Mouse (Mus musculus) T-helper 2 cell (primary cell): Measurements from ENCODE around the gene Mertk.

ENCODE experiments used
- in situ Hi-C: fragments of 300-600 bp; cut with MboI, MseI; formaldehyde crosslinking; loops from one replicate; pipeline ENCODE4 v1.15.1; 2025; ENCODE audit warnings: high pct_unique_total_duplicates

Mertk gene

DNA sequence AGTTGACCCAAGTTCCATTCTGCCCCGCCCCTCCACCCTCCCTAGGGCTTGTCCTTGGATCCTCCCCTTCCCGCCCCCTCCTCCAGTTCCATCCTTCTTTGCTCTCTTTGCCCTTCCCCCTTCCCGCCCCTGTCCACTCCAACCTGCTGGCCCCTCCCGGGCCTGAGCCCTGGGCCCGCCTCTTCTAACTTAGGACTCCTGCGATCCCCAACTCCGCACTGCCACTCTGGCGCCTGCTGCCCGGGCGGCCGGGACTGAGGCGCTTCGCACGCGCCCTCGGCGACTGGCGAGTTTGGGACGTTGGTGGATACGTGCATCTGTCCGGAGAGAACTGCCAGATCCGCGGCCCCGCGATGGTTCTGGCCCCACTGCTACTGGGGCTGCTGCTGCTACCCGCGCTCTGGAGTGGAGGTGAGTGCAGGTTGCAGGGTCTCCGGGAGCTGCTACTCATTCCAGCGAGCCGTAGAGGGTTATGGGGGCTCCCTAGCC, at the start of gene Mertk:
TSS of gene Mertk (plus strand) at position 264 of the 489 bp plus-strand sequence.
- in situ Hi-C loops: no loop called here

DNA sequence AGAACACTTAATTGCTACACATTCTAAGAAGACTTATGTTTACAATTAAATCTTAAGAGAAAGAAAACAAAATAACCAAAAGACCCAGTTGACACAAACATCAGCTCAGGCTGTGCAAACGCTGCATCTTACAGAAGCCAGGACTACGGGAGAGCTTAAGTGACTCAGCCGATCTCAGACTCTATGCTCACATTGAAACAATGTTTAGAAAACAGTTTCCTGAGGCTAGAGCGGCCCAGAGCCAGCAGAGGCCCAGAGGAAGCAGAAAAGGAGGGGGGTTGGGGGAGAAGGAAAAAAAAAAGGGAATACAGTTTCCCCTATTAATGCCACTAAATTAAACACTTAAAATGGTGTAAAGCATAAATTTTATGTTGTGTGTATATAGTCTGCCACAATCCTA, 18.1 kb upstream of the Mertk start:
- in situ Hi-C loops: no loop called here

DNA sequence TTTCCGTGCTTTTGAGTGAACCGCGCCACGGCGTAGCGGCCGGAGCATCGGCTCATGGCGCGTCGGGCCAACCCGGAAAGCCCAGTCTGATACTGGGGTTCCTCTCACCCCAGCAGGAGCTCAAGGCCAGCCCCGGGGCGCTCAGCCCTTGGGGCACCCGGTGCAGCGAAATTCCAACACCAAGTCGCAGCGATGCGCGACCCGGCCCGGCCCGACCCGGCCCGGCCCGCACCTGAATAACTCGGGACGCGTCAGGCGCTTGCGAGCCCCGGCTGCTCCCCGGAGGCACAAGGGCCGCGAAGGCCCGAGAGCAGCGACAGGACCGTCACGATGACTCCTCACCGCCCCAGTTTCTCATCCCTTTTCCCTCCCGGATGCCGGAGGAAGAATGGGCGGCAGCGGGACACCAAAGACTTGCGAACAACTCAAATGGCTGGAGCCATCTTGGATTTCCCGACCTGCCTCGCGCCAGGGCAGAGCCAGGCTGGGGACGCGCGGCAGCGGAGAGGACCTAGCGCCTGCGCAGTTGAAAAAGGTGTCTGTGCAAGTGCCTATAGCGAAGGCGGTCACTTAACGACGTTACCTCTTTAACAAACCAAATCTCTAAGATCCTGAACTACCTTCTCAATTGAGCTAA, 11.7 kb upstream of the Mertk start, which contains the start of gene Anapc1:
TSS of gene Anapc1 (minus strand) at position 471 of the 637 bp plus-strand sequence.
- in situ Hi-C loops: no loop called here

DNA sequence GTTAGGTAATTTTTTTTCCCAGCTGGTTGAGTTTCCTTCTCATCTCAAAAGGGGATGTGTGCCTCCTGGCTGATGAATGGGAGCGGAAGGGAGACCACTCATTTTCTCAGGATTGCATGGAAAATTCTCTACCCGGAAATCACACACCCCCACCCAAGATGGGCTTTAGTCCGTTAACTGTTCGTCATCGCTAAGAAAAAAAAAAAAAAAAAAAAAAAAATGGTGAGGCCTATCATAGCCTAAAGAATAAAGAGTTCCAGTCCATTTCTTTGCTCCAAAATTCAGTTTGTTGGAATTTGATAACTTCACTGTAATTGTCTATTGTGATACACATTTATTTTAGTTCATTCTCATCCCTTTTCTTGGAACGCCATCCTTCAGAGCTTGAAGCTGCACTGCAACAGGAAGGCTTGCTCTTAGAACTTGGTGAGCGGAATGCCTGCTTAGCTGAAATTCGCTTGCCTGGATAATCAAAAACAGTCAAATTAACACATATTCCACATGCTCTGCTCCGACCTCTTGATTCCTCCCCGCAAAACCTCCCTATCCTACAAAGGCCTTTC, 11.1 kb upstream of the Mertk start:
- in situ Hi-C loops: no loop called here

DNA sequence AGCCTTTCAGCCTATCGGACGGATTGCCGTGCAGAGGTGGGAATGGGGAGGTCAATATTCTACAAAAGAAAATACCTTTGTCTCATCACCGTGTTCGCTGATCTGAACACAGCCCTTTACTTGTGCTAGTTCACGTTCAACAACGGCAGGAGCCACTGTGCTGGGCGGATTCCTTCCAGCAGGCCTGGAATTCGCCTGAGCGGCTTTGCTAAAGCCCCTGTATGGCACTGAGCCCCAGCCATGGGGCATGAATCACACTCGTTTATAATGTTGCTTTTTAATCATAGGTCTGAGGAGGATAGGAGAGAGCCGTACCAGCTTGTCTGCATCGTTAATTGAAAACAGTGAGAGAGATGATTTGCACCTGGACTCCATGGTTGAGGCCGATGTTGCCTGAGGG, 6.4 kb upstream of the Mertk start:
- in situ Hi-C loops: loop anchor here (5.0 kb wide), 1 partner anchor 125 kb away; the partner anchor contains the start of gene Tmem87b

DNA sequence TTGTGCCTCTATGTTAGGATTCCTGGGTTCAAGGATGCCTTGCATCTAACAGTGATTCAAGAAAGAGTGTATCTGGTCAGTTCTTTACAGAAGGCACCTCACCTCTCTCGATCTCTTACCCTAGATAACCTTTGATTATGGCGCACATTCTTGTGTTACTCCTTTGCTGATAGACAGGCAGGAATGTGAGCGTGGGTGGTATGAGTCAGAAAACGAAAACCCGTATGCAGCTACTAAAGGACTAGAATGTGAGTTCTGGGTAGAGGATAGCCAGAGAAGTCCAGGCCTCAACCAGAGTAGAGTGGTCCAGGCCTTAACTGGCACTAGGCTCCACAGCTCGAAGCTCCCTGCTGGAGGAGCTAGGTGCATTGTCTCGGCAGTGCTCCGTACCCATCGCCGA, 6.0 kb upstream of the Mertk start:
- in situ Hi-C loops: loop anchor here (5.0 kb wide), 1 partner anchor 125 kb away; the partner anchor contains the start of gene Tmem87b

DNA sequence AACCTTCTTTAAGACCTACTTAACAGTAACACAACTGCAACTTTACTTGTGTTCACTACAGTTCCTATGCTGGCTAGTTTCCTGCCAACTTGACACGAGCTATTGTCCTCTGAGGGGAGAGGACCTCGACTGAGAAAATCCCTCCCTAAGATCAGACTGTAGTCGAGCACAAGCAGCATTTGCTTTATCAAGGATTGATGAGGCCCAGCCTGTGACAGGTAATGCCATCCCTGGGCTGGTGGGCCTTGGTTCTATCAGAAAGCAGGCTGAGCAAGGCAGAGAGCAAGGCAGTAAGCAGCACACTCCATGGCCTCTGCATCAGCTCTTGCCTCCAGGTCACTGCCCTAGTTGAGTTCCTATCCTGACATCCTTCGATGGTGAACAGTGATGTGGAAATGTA, 5.5 kb upstream of the Mertk start:
- in situ Hi-C loops: loop anchor here (5.0 kb wide), 1 partner anchor 124 kb away; the partner anchor contains the start of gene Tmem87b

DNA sequence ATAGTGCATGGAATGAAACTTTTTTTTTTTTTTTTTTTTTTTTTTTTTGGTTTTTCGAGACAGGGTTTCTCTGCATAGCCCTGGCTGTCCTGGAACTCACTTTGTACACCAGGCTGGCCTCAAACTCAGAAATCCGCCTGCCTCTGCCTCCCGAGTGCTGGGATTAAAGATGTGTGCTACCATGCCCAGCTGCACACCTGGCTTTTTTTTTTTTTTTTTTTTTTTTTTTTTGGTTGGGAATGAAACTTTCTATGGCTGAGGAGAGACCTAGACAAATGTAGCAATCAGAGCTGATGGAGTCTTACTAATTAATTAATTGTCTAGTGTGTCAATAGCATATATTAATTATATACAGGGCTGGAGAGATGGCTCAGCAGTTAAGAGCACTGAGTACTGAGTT, 4.9 kb upstream of the Mertk start:
- in situ Hi-C loops: loop anchor here (5.0 kb wide), 1 partner anchor 123 kb away; the partner anchor contains the start of gene Tmem87b

DNA sequence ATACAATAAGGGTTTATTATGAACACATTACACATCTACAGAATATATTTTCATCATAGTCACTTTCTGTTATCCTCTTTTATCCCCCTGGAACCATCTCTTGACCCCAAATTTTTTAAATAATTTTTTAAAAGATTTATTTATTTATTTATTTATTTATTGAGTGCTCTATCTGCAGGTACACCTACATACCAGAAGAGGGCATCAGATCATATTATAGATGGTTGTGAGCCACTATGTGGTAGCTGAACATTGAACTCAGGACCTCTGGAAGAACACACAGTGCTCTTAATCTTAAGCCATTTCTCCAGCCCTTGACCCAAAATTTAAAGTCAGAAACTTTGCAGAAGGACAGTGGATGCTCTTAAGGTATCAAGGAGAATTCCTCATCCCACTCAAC, 4.2 kb upstream of the Mertk start:
- in situ Hi-C loops: loop anchor here (5.0 kb wide), 1 partner anchor 123 kb away; the partner anchor contains the start of gene Tmem87b

DNA sequence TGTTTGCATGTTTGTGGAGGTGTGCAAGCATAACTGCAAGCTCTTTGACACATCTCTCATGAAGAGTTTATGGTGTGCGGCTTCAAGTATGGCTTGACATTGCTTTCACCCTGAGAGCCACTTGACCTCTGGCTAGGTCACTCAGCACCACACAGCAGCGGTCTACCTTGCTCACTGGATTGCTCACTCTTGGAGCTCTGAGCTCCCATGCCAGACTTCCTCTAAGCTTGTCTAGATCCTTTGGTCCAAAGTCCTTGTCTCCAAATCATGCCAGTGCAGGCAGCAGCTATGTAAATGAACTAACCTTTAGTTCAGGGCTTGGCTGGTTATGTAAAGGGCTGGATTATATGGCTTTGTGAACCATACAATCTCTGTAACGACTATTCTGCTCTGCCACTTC, 2.3 kb upstream of the Mertk start:
- in situ Hi-C loops: no loop called here

DNA sequence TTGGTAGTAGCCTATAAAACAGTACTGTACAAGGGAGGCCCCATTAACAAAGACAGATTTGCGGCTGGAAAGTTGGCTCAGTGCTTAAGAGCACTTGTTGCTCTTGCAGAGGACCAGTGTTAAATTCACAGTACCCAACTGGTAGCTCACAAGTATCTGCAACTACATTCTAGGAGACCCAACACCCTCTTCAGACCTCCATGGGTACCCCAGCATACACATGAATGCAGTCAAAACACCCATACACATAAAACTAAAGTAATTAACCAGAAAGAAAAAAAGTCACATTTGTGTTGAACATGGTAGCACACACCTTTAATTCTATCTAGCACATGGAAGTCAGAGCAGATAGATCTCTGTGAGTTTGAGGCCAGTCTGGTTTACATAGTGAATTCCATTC, 1.7 kb upstream of the Mertk start:
- in situ Hi-C loops: no loop called here

DNA sequence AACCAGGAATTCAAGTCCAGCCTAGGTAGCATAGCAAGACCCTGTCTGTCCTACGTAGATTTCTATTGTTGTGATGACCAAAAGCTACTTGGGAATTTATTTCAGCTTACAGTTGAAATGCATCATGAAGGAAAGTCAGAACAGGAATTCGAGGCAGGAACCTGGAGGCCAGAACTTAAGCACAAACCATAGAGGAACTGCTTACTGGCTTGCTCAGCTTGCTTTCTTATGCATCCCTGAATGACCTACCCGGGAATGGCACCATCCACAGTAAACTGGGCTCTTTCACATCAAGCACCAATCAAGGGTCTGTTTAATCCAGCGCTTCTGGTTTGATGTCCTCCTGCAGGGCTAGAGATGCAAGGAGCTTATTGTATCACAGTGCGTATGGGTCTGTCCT, 1.2 kb upstream of the Mertk start:
- in situ Hi-C loops: no loop called here

DNA sequence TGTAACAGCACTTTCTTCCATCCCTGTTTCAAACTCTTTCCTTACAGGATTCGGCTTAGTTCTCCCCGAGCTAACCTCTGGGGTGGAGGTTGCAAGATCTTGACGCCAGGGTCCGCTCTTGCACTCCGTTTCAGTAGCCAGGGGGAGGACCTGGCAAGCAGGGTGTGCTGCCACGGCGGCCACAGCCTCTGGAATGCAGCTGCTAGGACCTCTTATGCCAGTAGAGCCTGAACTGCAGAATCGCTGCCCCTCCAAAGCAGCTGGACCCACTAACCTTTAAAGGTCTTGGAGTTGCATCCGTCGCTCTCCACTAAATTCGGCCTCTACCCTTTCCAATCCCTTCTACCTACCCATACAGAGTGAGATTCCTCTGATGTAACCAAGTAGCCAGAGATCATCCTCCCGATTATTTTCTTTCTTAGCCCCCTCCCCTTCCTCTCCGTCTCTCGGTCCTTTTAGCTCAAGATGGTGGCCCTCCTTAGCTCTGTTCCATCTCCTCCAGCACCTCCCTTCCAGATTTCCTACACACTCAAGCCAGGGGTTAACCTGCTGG, 540 bp upstream of the Mertk start:
- in situ Hi-C loops: no loop called here

DNA sequence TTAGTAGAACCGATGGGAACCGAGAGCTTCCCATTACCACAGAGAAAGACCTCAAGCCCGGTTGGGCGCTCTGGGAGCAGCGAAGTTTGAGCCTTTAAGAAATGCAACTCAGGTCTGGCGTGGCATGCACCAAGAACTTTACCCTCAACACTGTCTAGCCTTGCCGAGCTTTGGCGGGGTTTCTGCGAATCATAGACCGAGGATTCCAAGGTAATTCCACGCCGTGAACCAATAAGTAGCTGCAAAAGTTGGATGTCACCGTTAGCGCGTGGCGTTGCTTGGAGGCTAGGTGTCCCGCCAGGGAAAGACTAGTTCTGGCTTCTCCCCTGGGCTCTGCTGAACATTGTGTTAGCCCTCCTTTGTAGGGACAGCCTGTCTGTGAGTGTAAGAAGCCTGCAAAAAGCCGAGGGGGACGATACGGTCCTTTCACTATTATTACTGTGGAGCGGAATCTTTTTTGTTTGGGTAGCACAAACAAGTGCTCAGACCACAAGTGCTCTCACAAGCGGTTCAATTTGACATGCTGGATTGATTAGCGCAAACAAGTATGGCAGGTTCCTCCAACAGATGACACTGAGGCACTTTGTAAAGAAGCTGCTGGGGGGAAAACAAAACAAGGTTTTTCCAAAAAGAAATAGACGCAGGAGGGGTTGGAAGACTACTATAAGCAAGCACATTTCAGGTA, 587 bp downstream of the Mertk start:
- in situ Hi-C loops: no loop called here

DNA sequence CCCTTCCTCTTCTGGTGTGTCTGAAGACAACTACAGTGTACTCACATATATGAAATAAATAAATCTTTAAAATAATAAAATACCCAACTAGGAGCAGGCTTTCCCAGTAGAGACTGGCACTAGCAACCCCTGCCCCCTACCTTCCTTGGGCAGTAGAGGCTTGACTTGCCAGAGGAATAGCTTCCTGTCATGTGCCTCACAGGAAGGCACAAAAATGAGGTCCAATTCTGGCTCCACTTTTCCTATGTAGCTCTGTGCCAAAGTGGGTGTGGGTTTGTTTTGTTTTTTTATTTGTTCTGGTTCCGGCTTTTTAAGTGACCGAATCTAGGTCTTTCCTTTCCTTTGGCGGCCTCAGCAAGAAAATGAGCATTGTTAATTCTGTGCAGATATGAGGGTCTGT, 5.7 kb downstream of the Mertk start:
- in situ Hi-C loops: no loop called here

DNA sequence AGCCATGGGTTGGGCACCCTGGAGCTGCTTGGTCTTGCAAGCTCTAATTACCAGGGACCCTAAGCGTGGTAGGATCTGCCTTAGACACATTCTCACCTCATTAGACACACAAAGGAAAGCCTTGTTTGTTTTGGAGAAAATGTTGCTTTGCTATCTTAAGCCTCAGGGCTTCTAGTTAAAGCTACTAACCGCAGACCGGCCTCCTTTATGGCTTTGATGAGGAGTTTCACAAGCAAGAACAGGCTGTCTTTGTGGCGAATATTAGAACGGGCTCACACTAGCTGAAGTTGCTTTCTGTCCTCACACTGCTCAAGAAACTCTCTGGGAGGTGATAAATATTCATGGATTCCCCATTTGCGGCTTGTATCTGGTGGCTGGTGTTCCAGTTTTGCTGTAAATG, 10.5 kb downstream of the Mertk start:
- in situ Hi-C loops: no loop called here

DNA sequence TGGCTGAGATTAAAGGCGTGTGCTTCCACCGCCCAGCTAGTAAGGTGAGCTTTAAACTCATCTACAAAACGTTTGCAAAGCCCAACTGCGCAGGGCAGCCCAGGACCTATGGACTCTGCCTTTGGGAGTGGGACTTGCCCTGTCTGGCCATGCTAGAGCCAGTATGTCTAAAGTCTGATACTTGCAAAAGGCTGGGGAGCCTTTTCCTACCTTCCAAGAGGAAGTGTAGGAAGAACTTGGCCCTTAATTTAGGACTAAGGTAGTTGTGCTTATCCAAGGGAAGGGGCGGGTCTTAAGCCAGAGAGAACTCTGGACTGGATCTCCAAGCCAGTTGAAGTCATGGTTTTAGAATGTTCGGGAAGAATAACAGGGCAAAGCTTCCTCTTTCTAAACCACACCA, 11.9 kb downstream of the Mertk start:
- in situ Hi-C loops: no loop called here

DNA sequence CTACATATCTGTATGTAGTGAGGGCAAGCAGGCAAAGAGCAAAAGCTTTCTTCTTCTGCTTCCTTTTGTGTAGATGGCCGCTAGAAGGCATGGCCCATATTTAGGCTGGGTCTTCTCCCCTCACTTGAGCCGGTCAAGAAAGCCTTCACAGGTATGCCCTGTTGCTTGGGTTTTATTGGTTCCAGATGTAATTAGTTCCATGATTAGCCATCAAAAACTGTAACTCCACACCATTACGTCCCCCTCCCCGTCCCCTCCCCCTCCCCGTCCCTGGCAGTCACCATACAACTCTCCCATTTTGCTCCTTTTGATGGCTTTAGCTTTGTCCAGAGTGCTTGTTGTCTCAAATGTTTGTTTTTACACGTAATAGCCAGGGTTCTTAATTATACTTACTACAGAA, 14.2 kb downstream of the Mertk start:
- in situ Hi-C loops: no loop called here

DNA sequence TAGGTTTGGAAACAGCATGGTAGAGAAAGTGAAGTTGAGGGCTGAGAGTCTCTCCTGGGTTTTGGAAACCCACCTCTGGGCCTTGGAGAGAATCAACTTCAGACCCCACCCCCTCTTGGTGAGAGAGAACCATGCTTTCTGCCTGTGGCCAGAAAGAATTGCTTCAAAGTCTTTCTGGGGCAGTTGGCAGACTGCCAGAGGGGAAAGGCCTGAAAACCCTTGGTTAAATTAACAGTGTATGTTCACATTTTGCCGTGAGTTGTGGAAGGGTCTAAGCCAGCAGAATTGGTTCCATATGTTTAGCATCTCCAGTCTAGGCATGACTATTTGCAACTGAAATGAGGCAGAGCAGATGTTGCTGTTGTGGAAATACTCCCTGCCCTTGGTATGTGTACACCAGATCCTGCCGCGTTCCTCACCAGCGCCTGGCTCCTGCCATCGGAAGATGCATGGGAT, 14.8 kb downstream of the Mertk start:
- in situ Hi-C loops: no loop called here

DNA sequence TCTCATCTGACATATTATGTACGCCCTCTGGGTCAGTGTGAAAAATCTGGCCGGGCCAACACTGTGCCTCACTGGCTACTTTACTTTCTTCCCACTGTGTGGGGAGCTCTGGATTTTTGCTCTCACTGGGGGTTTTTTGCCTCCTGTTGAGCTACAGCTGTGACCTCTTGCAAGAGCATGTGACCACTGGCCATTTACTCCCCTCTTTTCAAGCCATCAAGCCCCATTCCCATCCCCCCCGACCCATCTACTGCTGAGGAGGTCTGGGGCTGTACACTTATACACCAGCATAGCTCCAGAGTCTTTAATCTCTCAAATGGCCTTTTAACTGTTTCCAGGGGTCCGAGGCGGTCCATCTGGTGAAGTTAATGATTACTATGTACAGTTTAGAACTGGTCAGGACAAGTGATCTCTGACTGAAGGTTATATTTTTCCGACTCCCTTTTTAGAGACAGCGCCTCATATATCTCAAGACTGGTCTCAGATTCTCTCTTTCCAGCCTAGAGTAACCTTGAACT, 16.0 kb downstream of the Mertk start:
- in situ Hi-C loops: no loop called here

DNA sequence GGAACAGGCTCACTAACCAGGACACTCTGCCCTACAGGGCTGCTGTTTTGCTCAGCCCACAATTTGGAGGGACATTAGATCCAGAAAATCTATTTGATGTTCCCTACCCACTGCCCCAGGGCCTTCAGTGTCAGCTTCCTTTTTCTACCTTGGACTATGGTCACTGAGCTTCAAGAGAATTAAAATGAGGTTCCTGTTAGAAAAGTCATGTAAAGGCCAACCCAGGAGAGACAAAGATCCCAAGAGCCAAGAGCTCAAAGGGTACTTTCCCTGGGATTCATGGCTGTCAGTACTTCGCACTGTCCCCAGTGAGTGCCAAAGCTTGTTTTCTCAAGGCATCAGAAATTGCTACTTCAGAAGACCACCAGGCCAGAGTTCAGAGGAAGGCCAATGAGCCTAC, 17.2 kb downstream of the Mertk start:
- in situ Hi-C loops: no loop called here

DNA sequence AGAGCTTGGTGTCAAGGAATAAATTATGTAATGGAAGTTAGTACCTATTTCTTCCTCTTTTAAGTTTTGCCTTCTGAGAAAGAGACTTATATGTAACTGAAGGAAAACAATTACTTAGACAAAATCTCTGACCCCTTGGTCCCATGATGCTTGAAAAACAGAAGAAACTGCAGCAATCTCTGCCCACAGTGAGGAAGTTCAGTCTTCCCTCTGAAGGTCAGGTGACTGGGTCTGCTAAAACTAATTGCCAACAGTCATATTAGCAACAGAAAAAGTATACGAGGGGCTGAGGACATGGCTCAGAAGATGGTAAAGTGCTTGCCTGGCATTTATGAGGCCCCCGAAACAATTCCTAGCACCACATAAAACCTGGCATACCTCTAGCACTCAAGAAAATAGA, 20.6 kb downstream of the Mertk start:
- in situ Hi-C loops: no loop called here
